Mouse (Mus musculus): ENCODE results near the gene Tax1bp3. TPM values are rescaled to one million over a fixed set of nuclear protein-coding genes. Genes with fewer than 3 reads are reported as not detected.

Tax1bp3 gene
- polyA plus RNA-seq, 1 experiment = 85.2 TPM

DNA sequence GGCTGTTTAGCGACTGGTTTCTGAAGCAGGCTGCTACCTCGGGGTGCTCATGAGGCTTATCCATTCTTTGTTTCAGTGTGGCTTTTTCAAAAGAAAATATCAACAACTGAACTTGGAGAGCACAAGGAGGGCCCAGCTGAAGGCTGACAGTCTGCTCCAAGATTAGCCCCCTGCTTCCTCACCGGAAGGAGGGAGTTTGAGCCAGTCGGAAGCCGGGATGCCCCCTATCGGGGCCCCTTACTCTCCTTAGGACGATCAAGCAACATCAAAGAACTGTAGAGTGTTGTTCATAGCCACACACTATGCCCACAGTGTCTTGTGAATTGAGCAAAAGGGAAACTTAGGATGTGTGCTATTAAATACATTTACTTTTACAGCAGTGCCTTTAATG, 29.9 kb upstream of the Tax1bp3 start:
- Histone ChIP-seq H3K4me2 (ENCODE audit: low read depth) (no peak overlapping the region), H3K4me3 (no peak overlapping the region), H3ac (ENCODE audit: control insufficient read depth, insufficient read length) (no peak overlapping the region), H3K27me3 (ENCODE audit: control insufficient read depth, insufficient read depth, insufficient read length) (no peaks in the 10 kb centered on the region), H3K36me3 (ENCODE audit: control insufficient read depth, insufficient read depth) (no peaks in the 10 kb centered on the region), H3K79me2 (ENCODE audit: control insufficient read depth, insufficient read depth) (no peaks in the 10 kb centered on the region)
- TF ChIP-seq MAX (IDR thresholded peaks at IDR 0.05; ENCODE audit: low read depth) (no peak), POLR2AphosphoS2 (IDR thresholded peaks at IDR 0.05; ENCODE audit: insufficient read length, low read depth) (no peak), SRF (IDR thresholded peaks at IDR 0.05; ENCODE audit: control insufficient read depth, insufficient read length, low read depth) (no peak), POLR2A (IDR thresholded peaks at IDR 0.05; ENCODE audit: insufficient read length, low read depth) (no peak), REST (IDR thresholded peaks at IDR 0.05; ENCODE audit: insufficient read depth, insufficient read length) (no peak), TCF12 (IDR thresholded peaks at IDR 0.05; ENCODE audit: insufficient read depth, poor library complexity, severe bottlenecking) (no peak), E2F4 (IDR thresholded peaks at IDR 0.05; ENCODE audit: insufficient read depth) (no peak), TCF3 (IDR thresholded peaks at IDR 0.05; ENCODE audit: insufficient read length, low read depth) (no peak), MYOG (IDR thresholded peaks at IDR 0.05; ENCODE audit: control insufficient read depth in 1 of 3, insufficient read depth in 1 of 3, insufficient read length in 2 of 3, low read depth in 2 of 3) (no peak), USF1 (IDR thresholded peaks at IDR 0.05; ENCODE audit: low read depth) (no peak), CEBPB (IDR thresholded peaks at IDR 0.05; ENCODE audit: insufficient read depth, poor library complexity, severe bottlenecking) (no peak), MYOD1 (IDR thresholded peaks at IDR 0.05; ENCODE audit: control insufficient read depth in 1 of 3, insufficient read length in 2 of 3, low read depth in 2 of 3) (no peak)

DNA sequence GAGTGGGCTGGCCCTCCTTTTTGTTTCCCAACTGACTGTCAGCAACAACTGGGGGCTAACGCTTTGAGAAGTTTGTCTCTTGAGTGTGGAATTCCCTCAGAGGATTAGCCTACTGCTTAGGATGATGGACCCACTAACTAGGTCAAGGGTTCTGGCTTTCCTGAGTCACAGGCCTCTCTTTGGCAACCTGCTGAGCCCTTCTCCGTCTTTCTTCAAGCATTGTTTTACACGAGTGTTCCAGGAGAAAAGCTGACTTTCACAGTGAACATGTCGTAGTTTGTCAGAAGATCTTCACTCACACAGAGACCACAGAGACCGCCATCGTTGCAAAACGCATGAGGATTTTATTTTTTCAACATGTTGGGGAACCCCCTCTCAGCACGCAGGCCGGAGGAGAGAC, 28.7 kb upstream of the Tax1bp3 start:
- no peak overlapping the region for H3K4me2 ChIP-seq (ENCODE audit: low read depth)
- H3K27me3 ChIP-seq (ENCODE audit: control insufficient read depth, insufficient read depth, insufficient read length) = no peaks in the 10 kb centered on the region
- no peak overlapping the region for H3K4me3 ChIP-seq
- no peaks in the 10 kb centered on the region for H3K36me3 ChIP-seq (ENCODE audit: control insufficient read depth, insufficient read depth)
- no peak for TF ChIP-seq E2F4 (IDR thresholded peaks at IDR 0.05; ENCODE audit: insufficient read depth)
- TF ChIP-seq POLR2A (IDR thresholded peaks at IDR 0.05; ENCODE audit: insufficient read length, low read depth) = no peak
- TF ChIP-seq REST (IDR thresholded peaks at IDR 0.05; ENCODE audit: insufficient read depth, insufficient read length) = no peak
- no peak for TF ChIP-seq MYOG (IDR thresholded peaks at IDR 0.05; ENCODE audit: control insufficient read depth in 1 of 3, insufficient read depth in 1 of 3, insufficient read length in 2 of 3, low read depth in 2 of 3)
- no peak for TF ChIP-seq MYOD1 (IDR thresholded peaks at IDR 0.05; ENCODE audit: control insufficient read depth in 1 of 3, insufficient read length in 2 of 3, low read depth in 2 of 3)
- no peak for TF ChIP-seq SRF (IDR thresholded peaks at IDR 0.05; ENCODE audit: control insufficient read depth, insufficient read length, low read depth)
- TF ChIP-seq CEBPB (IDR thresholded peaks at IDR 0.05; ENCODE audit: insufficient read depth, poor library complexity, severe bottlenecking) = no peak
- TF ChIP-seq MAX (IDR thresholded peaks at IDR 0.05; ENCODE audit: low read depth) = no peak
- TF ChIP-seq POLR2AphosphoS2 (IDR thresholded peaks at IDR 0.05; ENCODE audit: insufficient read length, low read depth) = no peak
- TF ChIP-seq TCF12 (IDR thresholded peaks at IDR 0.05; ENCODE audit: insufficient read depth, poor library complexity, severe bottlenecking) = no peak
- no peak overlapping the region for H3ac ChIP-seq (ENCODE audit: control insufficient read depth, insufficient read length)
- H3K79me2 ChIP-seq (ENCODE audit: control insufficient read depth, insufficient read depth) = no peaks in the 10 kb centered on the region

DNA sequence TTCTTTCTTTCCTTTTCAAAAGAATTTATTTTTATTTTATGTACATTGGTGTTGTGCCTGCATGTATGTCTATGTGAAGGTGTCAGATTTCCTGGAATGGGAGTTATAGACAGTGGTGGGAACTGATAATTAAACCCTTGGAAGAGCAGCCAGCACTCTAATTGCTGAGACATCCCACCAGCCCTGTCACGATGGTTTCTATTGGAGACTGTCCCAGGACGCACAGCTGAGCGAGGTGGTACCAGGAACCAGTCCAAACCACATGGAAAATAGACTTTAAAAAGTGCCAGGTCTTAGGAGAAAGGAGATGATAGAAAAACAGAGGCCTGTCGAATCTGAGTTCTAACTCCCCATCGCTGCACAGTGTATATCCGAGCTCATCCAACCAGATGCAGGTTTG, 21.8 kb upstream of the Tax1bp3 start:
- H3K4me2 ChIP-seq (ENCODE audit: low read depth) = peak overlapping the region; percentile 43
- TF ChIP-seq POLR2AphosphoS2 (IDR thresholded peaks at IDR 0.05; ENCODE audit: insufficient read length, low read depth) = no peak
- no peak for TF ChIP-seq USF1 (IDR thresholded peaks at IDR 0.05; ENCODE audit: low read depth)
- no peak for TF ChIP-seq MAX (IDR thresholded peaks at IDR 0.05; ENCODE audit: low read depth)
- TF ChIP-seq MYOD1 (IDR thresholded peaks at IDR 0.05; ENCODE audit: control insufficient read depth in 1 of 3, insufficient read length in 2 of 3, low read depth in 2 of 3) = no peak
- no peak for TF ChIP-seq MYOG (IDR thresholded peaks at IDR 0.05; ENCODE audit: control insufficient read depth in 1 of 3, insufficient read depth in 1 of 3, insufficient read length in 2 of 3, low read depth in 2 of 3)
- no peak for TF ChIP-seq REST (IDR thresholded peaks at IDR 0.05; ENCODE audit: insufficient read depth, insufficient read length)
- no peak for TF ChIP-seq TCF12 (IDR thresholded peaks at IDR 0.05; ENCODE audit: insufficient read depth, poor library complexity, severe bottlenecking)
- no peak for TF ChIP-seq POLR2A (IDR thresholded peaks at IDR 0.05; ENCODE audit: insufficient read length, low read depth)
- no peak for TF ChIP-seq E2F4 (IDR thresholded peaks at IDR 0.05; ENCODE audit: insufficient read depth)
- TF ChIP-seq SRF (IDR thresholded peaks at IDR 0.05; ENCODE audit: control insufficient read depth, insufficient read length, low read depth) = no peak
- TF ChIP-seq CEBPB (IDR thresholded peaks at IDR 0.05; ENCODE audit: insufficient read depth, poor library complexity, severe bottlenecking) = no peak
- TF ChIP-seq TCF3 (IDR thresholded peaks at IDR 0.05; ENCODE audit: insufficient read length, low read depth) = no peak
- no peak overlapping the region for H3K4me3 ChIP-seq
- no peak overlapping the region for H3ac ChIP-seq (ENCODE audit: control insufficient read depth, insufficient read length)
- no peaks in the 10 kb centered on the region for H3K36me3 ChIP-seq (ENCODE audit: control insufficient read depth, insufficient read depth)
- no peaks in the 10 kb centered on the region for H3K27me3 ChIP-seq (ENCODE audit: control insufficient read depth, insufficient read depth, insufficient read length)
- H3K79me2 ChIP-seq (ENCODE audit: control insufficient read depth, insufficient read depth) = no peaks in the 10 kb centered on the region

DNA sequence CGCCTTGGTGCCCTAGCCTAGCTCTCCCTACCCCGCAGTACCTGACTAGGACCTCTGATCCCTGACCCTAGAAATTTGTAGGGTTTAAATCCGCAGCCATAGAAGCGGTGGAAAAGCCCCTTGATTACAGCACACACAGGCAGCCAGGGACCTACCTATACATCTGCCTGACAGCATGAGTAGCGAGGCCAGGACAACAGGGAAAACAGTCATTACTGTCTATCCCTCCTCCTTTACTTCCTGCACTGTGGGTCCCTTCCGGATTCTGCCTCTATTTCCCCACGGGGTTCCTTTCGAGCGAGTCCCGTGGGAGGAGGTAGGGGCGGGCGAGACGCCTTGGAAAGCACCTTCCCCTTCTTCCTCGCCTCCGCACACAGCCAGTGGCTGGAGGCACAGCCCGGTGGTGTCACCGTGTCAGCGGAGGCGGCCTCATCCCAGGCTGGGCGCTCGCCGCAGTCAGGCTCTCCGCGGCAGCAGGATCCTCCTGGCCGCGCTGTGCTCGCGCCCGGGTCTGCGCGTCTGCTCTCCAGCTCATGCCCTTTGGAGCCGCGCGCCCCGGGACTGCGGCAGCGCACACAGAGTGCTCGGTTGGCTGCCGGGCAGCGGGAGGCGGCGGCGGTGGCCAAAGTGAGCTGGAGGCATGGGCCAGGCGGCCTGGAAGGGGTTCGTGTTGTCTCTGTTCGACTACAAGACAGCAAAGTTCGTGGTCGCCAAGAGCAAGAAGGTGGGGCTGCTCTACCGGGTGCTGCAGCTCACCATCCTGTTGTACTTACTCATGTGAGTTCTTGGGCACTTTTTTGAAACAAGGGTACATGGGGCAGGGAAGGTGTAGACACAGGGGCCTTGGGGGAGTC, 16.7 kb upstream of the Tax1bp3 start, which contains the start of gene P2rx5:
Gene P2rx5 (plus strand): TSS at position 465 of the 854 bp plus-strand sequence.
- Histone ChIP-seq H3K4me2 (ENCODE audit: low read depth) (peak within 1 kb of the TSS; percentile 64), H3K4me3 (peak within 1 kb of the TSS; percentile 20), H3ac (ENCODE audit: control insufficient read depth, insufficient read length) (peak within 1 kb of the TSS; percentile 62), H3K79me2 (ENCODE audit: control insufficient read depth, insufficient read depth) (no peaks in the 10 kb centered on the region), H3K27me3 (ENCODE audit: control insufficient read depth, insufficient read depth, insufficient read length) (no peaks in the 10 kb centered on the region), H3K36me3 (ENCODE audit: control insufficient read depth, insufficient read depth) (no peaks in the 10 kb centered on the region)
- TF ChIP-seq REST (IDR thresholded peaks at IDR 0.05; ENCODE audit: insufficient read depth, insufficient read length) (no peak), POLR2AphosphoS2 (IDR thresholded peaks at IDR 0.05; ENCODE audit: insufficient read length, low read depth) (no peak), MAX (IDR thresholded peaks at IDR 0.05; ENCODE audit: low read depth) (no peak), CEBPB (IDR thresholded peaks at IDR 0.05; ENCODE audit: insufficient read depth, poor library complexity, severe bottlenecking) (no peak), MYOD1 (IDR thresholded peaks at IDR 0.05; ENCODE audit: control insufficient read depth in 1 of 3, insufficient read length in 2 of 3, low read depth in 2 of 3) (peak in 1 of 3 experiments; percentile 21), TCF3 (IDR thresholded peaks at IDR 0.05; ENCODE audit: insufficient read length, low read depth) (no peak), POLR2A (IDR thresholded peaks at IDR 0.05; ENCODE audit: insufficient read length, low read depth) (peak; percentile 56), MYOG (IDR thresholded peaks at IDR 0.05; ENCODE audit: control insufficient read depth in 1 of 3, insufficient read depth in 1 of 3, insufficient read length in 2 of 3, low read depth in 2 of 3) (peak in 2 of 3 experiments; percentile 11 to 31), SRF (IDR thresholded peaks at IDR 0.05; ENCODE audit: control insufficient read depth, insufficient read length, low read depth) (no peak), E2F4 (IDR thresholded peaks at IDR 0.05; ENCODE audit: insufficient read depth) (no peak), TCF12 (IDR thresholded peaks at IDR 0.05; ENCODE audit: insufficient read depth, poor library complexity, severe bottlenecking) (no peak)

Data from myocyte (in vitro differentiated cells).